Mouse (Mus musculus) CH12.LX (cell line): Measurements from ENCODE around the gene 4930415O20Rik. TPM values are rescaled to one million over a fixed set of nuclear protein-coding genes. Genes with fewer than 3 reads are reported as not detected.

Source experiments
- DNase-seq: peaks from one replicate; pipeline ENCODE4 v3.0.0-alpha.2; 2013; ENCODE audit errors: extremely low read depth
- H3K27ac ChIP-seq: 2 replicates; pipeline ENCODE4 v1.5.1; 2012; ENCODE audit warnings: low read depth, mild to moderate bottlenecking, control low read depth, moderate library complexity; ENCODE audit not compliant: insufficient read depth
- H3K27me3 ChIP-seq: replicated peaks from 2 replicates; pipeline ENCODE3; 2012; ENCODE audit warnings: inconsistent platforms
- H3K36me3 ChIP-seq, 2 experiments: replicated peaks in 1 of 2; 2 replicates each; pipeline versions ENCODE3 to v1.6.1; 2012; ENCODE audit warnings: inconsistent platforms in 1 of 2, low read length in 1 of 2, mild to moderate bottlenecking in 1 of 2, mixed read lengths in 1 of 2, moderate library complexity in 1 of 2; ENCODE audit not compliant: control insufficient read depth in 1 of 2, insufficient read depth in 1 of 2
- H3K4me1 ChIP-seq, 2 experiments: 2 replicates each; pipeline ENCODE4 v1.6.1; 2012; ENCODE audit warnings: inconsistent platforms in 1 of 2, moderate library complexity in 1 of 2; ENCODE audit not compliant: insufficient read depth in 2 of 2, control insufficient read depth in 1 of 2
- H3K4me2 ChIP-seq: 2 replicates; pipeline ENCODE4 v1.6.1; 2012; ENCODE audit warnings: low read depth, mild to moderate bottlenecking, control low read depth; ENCODE audit not compliant: poor library complexity, insufficient read depth, severe bottlenecking
- H3K4me3 ChIP-seq, 3 experiments: fragments of 150-350 bp in 1 of 3; sonication (generic) in 1 of 3; replicated peaks in 1 of 3; 2 replicates each; pipeline versions ENCODE3 to v1.5.1; 2011 to 2012; ENCODE audit warnings: low read depth in 2 of 3, low read length in 2 of 3, mild to moderate bottlenecking in 2 of 3, moderate library complexity in 2 of 3, control low read depth in 1 of 3, improper control_type of control experiment in 1 of 3, inconsistent platforms in 1 of 3, mixed read lengths in 1 of 3; ENCODE audit not compliant: poor library complexity in 1 of 3
- H3K79me2 ChIP-seq: replicated peaks from 2 replicates; pipeline ENCODE4 v1.6.1; 2012; ENCODE audit warnings: mild to moderate bottlenecking, moderate library complexity; ENCODE audit not compliant: control insufficient read depth, poor library complexity, insufficient read depth, severe bottlenecking; ENCODE audit errors: extremely low read depth
- H3K9ac ChIP-seq: 2 replicates; pipeline ENCODE4 v1.6.1; 2012; ENCODE audit warnings: low read depth, mild to moderate bottlenecking, control low read depth, moderate library complexity; ENCODE audit not compliant: insufficient read depth
- H3K9me3 ChIP-seq: replicated peaks from 2 replicates; pipeline ENCODE3; 2012; ENCODE audit warnings: low read length, inconsistent platforms, mixed read lengths
- BHLHE40 ChIP-seq: IDR thresholded peaks from 2 replicates; pipeline ENCODE4 v1.6.1; 2011; ENCODE audit warnings: mild to moderate bottlenecking, low read depth, low read length, improper control_type of control experiment
- CHD1 ChIP-seq: IDR thresholded peaks from 2 replicates; pipeline ENCODE4 v1.6.1; 2012; ENCODE audit warnings: low read depth, low read length, improper control_type of control experiment, inconsistent platforms
- CTCF ChIP-seq, 2 experiments: IDR thresholded peaks in 1 of 2; conservative IDR thresholded peaks in 1 of 2; 2 replicates each; pipeline ENCODE4 v1.5.1; 2011 to 2012; ENCODE audit warnings: low read depth in 2 of 2, low read length in 2 of 2, improper control_type of control experiment in 1 of 2, inconsistent platforms in 1 of 2, mild to moderate bottlenecking in 1 of 2, moderate library complexity in 1 of 2
- ELF1 ChIP-seq: IDR thresholded peaks from 2 replicates; pipeline ENCODE4 v1.6.1; 2014; ENCODE audit warnings: low read depth, mild to moderate bottlenecking, inconsistent platforms, low read length, improper control_type of control experiment
- EP300 ChIP-seq: IDR thresholded peaks from 2 replicates; pipeline ENCODE4 v1.6.1; 2011; ENCODE audit warnings: low read length, improper control_type of control experiment
- HCFC1 ChIP-seq: IDR thresholded peaks from 2 replicates; pipeline ENCODE4 v1.6.1; 2012; ENCODE audit warnings: low read depth, mild to moderate bottlenecking, inconsistent platforms, low read length, improper control_type of control experiment
- JUN ChIP-seq: IDR thresholded peaks from 2 replicates; pipeline ENCODE4 v1.6.1; 2011; ENCODE audit warnings: low read depth, mild to moderate bottlenecking, low read length, improper control_type of control experiment, moderate library complexity; ENCODE audit not compliant: insufficient read depth
- JUND ChIP-seq: conservative IDR thresholded peaks from 2 replicates; pipeline ENCODE4 v1.6.1; 2011; ENCODE audit warnings: low read depth, low read length, improper control_type of control experiment
- KAT2A ChIP-seq: IDR thresholded peaks from 2 replicates; pipeline ENCODE4 v1.6.1; 2012; ENCODE audit warnings: low read length, improper control_type of control experiment, inconsistent platforms; ENCODE audit not compliant: insufficient replicate concordance
- MAFK ChIP-seq: IDR thresholded peaks from 2 replicates; pipeline ENCODE4 v1.6.1; 2011; ENCODE audit warnings: low read length, improper control_type of control experiment; ENCODE audit not compliant: insufficient replicate concordance
- MAZ ChIP-seq: IDR thresholded peaks from 2 replicates; pipeline ENCODE4 v1.6.1; 2012; ENCODE audit warnings: low read depth, mild to moderate bottlenecking, inconsistent platforms, low read length, improper control_type of control experiment, moderate library complexity
- MEF2A ChIP-seq: IDR thresholded peaks from 2 replicates; pipeline ENCODE4 v1.6.1; 2014; ENCODE audit warnings: low read depth, mild to moderate bottlenecking, inconsistent platforms, low read length, improper control_type of control experiment, borderline replicate concordance
- MYC ChIP-seq: IDR thresholded peaks from 2 replicates; pipeline ENCODE4 v1.6.1; 2011; ENCODE audit warnings: low read depth, mild to moderate bottlenecking, improper control_type of control experiment, low read length
- NELFE ChIP-seq: IDR thresholded peaks from 2 replicates; pipeline ENCODE4 v1.6.1; 2011; ENCODE audit warnings: low read depth, low read length, improper control_type of control experiment
- POLR2A ChIP-seq: IDR thresholded peaks from 2 replicates; pipeline ENCODE4 v1.6.1; 2011; ENCODE audit warnings: low read depth, mild to moderate bottlenecking, improper control_type of control experiment, low read length
- POLR2AphosphoS2 ChIP-seq: IDR thresholded peaks from 2 replicates; pipeline ENCODE4 v1.6.1; 2011; ENCODE audit warnings: low read depth, low read length, improper control_type of control experiment
- RAD21 ChIP-seq: IDR thresholded peaks from 2 replicates; pipeline ENCODE4 v1.6.1; 2011; ENCODE audit warnings: low read depth, mild to moderate bottlenecking, low read length, improper control_type of control experiment, moderate library complexity
- SIN3A ChIP-seq: IDR thresholded peaks from 2 replicates; pipeline ENCODE4 v1.6.1; 2012; ENCODE audit warnings: low read length, improper control_type of control experiment, inconsistent platforms
- UBTF ChIP-seq: IDR thresholded peaks from 2 replicates; pipeline ENCODE4 v1.6.1; 2012; ENCODE audit warnings: low read depth, mild to moderate bottlenecking, inconsistent platforms, low read length, improper control_type of control experiment, moderate library complexity
- USF2 ChIP-seq: conservative IDR thresholded peaks from 2 replicates; pipeline ENCODE4 v1.6.1; 2011; ENCODE audit warnings: low read depth, low read length, improper control_type of control experiment
- ZKSCAN1 ChIP-seq: IDR thresholded peaks from 2 replicates; pipeline ENCODE4 v1.6.1; 2012; ENCODE audit warnings: low read depth, inconsistent platforms, low read length, improper control_type of control experiment, borderline replicate concordance
- ZMIZ1 ChIP-seq: IDR thresholded peaks from 2 replicates; pipeline ENCODE4 v1.6.1; 2012; ENCODE audit warnings: low read depth, mild to moderate bottlenecking, inconsistent platforms, low read length, improper control_type of control experiment
- ZNF384 ChIP-seq: IDR thresholded peaks from 2 replicates; pipeline ENCODE4 v1.6.1; 2012; ENCODE audit warnings: low read depth, low read length, improper control_type of control experiment, inconsistent platforms
- dilution Hi-C: fragments of 300-500 bp; cut with MboI; formaldehyde crosslinking; loops from 2 replicates; pipeline ENCODE4 v1.14.3; 2020; ENCODE audit warnings: low sequenced_read_pairs; ENCODE audit not compliant: extremely low pct_unique_long_range_greater_than_20kb, extremely low pct_ligation_motif_present
- in situ Hi-C: fragments of 300-500 bp; cut with MboI; formaldehyde crosslinking; loops from 3 replicates; pipeline ENCODE4 v1.14.3; 2019; ENCODE audit warnings: low sequenced_read_pairs, low pct_ligation_motif_present, low pct_unique_long_range_greater_than_20kb, mixed read lengths
- polyA plus RNA-seq: library from polyadenylated mRNA; unstranded; fragments of >175 nt; gene quantifications from 2 replicates; pipeline ENCODE4 v1.2.1, GENCODE M21; 2012; ENCODE audit warnings: low read depth; ENCODE audit not compliant: insufficient read length
- total RNA-seq, 2 experiments: library from RNA; depleted of rRNA; stranded (reverse); fragments of 300-350 nt in 1 of 2; fragments of >200 nt in 1 of 2; gene quantifications; 2 replicates each; pipeline ENCODE4 v1.2.3; 2012 to 2014

Gene 4930415O20Rik
- total and polyA plus RNA-seq, 3 experiments, result not detected

DNA sequence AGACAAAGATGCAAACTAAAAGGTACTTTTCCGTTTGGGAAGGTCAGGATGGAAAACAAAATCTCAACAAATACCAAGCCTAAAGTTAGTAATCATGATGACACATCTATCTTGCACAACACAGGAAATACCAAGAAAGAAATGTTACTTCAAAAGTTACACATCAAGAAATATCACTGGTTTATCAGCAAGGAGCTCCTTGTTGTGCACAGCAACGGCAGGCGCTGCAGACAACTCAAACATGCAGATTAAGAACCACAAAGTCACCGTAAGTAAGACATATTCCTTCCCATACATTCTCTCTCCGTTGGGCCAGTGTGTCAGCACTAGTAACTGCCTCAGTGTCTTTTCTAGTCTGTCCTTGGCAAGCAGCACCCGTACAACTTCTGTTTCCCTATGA lies 29.7 kb upstream of the 4930415O20Rik start:
- no peaks in the 10 kb centered on the region for H3K27me3 ChIP-seq
- H3K4me2 ChIP-seq, result no peak overlapping the region
- no peaks in the 10 kb centered on the region for H3K4me1 ChIP-seq
- no peak overlapping the region for H3K9ac ChIP-seq
- H3K9me3 ChIP-seq, result no peaks in the 10 kb centered on the region
- peaks cover 50 to 79% of the 10 kb centered on the region in 2 experiments for H3K36me3 ChIP-seq
- no peak overlapping the region for H3K4me3 ChIP-seq
- dilution Hi-C loops, result no loop called here
- peaks cover 3% of the 10 kb centered on the region for H3K79me2 ChIP-seq
- TF ChIP-seq ELF1, result no peak
- no peak for TF ChIP-seq JUN
- TF ChIP-seq MAZ, result no peak
- no peak for TF ChIP-seq NELFE
- DNase-seq, result no peak
- H3K27ac ChIP-seq, result no peak overlapping the region
- in situ Hi-C loops, result no loop called here

GRCm38 (mm10) chr15:98543341-98543740 lies 27.5 kb upstream of the 4930415O20Rik start:
- Histone ChIP-seq H3K27ac (no peak overlapping the region), H3K36me3 (peaks cover 63 to 94% of the 10 kb centered on the region in 2 experiments), H3K4me2 (no peak overlapping the region), H3K4me3 (no peak overlapping the region), H3K27me3 (no peaks in the 10 kb centered on the region), H3K79me2 (peaks cover 5% of the 10 kb centered on the region), H3K9ac (no peak overlapping the region), H3K9me3 (no peaks in the 10 kb centered on the region), H3K4me1 (no peaks in the 10 kb centered on the region)
- no peak for DNase-seq
- in situ Hi-C loops (no loop called here), dilution Hi-C loops (no loop called here)
- TF ChIP-seq ZMIZ1 (no peak), POLR2A (no peak), HCFC1 (no peak)

GRCm38 (mm10) chr15:98545151-98545550 lies 25.7 kb upstream of the 4930415O20Rik start:
- in situ Hi-C loops, result no loop called here
- Histone ChIP-seq H3K9me3 (no peaks in the 10 kb centered on the region), H3K4me1 (no peaks in the 10 kb centered on the region), H3K4me3 (no peak overlapping the region), H3K36me3 (peaks cover 68 to 94% of the 10 kb centered on the region in 2 experiments), H3K9ac (no peak overlapping the region), H3K27me3 (no peaks in the 10 kb centered on the region), H3K79me2 (peaks cover 5% of the 10 kb centered on the region), H3K4me2 (no peak overlapping the region), H3K27ac (no peak overlapping the region)
- TF ChIP-seq NELFE (no peak), MAFK (no peak), CHD1 (no peak), RAD21 (no peak), ZKSCAN1 (no peak), CTCF (conservative IDR thresholded peaks at IDR 0.05 in 1 of 2, IDR thresholded peaks at IDR 0.05 in 1 of 2; ENCODE audit: low read depth in 2 of 2, low read length in 2 of 2) (no peak), USF2 (no peak), UBTF (no peak), ZNF384 (no peak), EP300 (no peak), MYC (no peak), MAZ (no peak), BHLHE40 (no peak), MEF2A (no peak), POLR2A (no peak), JUND (no peak), SIN3A (no peak), POLR2AphosphoS2 (no peak), KAT2A (no peak)
- dilution Hi-C loops, result no loop called here
- DNase-seq, result no peak
